ENCODE assay signal across 8 mouse cellular contexts in the genomic region with DNA sequence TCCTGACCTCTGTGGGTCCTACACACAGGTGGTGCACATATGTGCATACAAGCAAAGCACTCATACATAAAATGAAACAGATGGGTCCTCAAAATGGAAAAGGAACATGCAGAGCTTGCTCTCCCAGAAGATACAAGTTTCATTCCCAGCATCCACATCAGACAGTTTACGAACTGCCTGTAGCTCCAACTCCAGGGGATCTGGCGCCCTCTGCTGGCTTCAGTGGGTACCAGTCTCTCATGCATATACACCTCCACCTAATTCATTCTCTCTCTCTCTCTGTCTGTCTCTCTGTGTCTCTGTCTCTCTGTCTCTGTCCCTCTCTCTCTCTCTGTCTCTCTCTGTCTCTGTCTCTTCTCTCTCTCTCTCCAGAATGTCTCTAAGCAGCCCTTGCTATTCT. TPM values are rescaled to one million over a fixed set of nuclear protein-coding genes. Genes with fewer than 3 reads are reported as not detected.
DNase-seq lines count a peak whose midpoint lies in the region; ATAC-seq lines count a peak whose summit lies in the region.

No protein-coding gene starts in this region.

- no peaks in the 10 kb centered on the region for H3K27me3 ChIP-seq in midbrain, embryonic 10.5 days (ENCODE audit: low read depth, poor library complexity, severe bottlenecking)
- H3K27me3 ChIP-seq in midbrain, embryonic 15.5 days (replicated peaks): no peaks in the 10 kb centered on the region

- 47% methylated on average over 2 of the region's 2 CpGs for WGBS in midbrain, embryonic 10.5 days
- 25% methylated on average over 2 of the region's 2 CpGs for WGBS in midbrain, embryonic 15.5 days

- DNase-seq in frontal cortex, postnatal 36 days (ENCODE audit: low spot score in 2 of 2): peak; percentile 26 to 42
- DNase-seq in midbrain, embryonic 10.5 days (ENCODE audit: low spot score): peak; percentile 65
- DNase-seq in adipocyte (ENCODE audit: low spot score): peak; percentile 57
- DNase-seq in forelimb bud, embryonic 11.5 days (ENCODE audit: low read depth, low spot score): peak; percentile 57
- DNase-seq in lung, postnatal 4 days: peak; percentile 62 to 82
- DNase-seq in thymus, postnatal 0 days (ENCODE audit: low spot score): peak; percentile 75

- no peaks in the 10 kb centered on the region for H3K9me3 ChIP-seq in midbrain, embryonic 10.5 days (replicated peaks)
- H3K9me3 ChIP-seq in midbrain, embryonic 15.5 days: no peaks in the 10 kb centered on the region

- peaks cover 22% of the 10 kb centered on the region for H3K4me1 ChIP-seq in midbrain, embryonic 10.5 days
- H3K4me1 ChIP-seq in midbrain, embryonic 15.5 days: no peaks in the 10 kb centered on the region

- H3K27ac ChIP-seq in midbrain, embryonic 10.5 days (replicated peaks): no peak overlapping the region
- no peak overlapping the region for H3K27ac ChIP-seq in midbrain, embryonic 15.5 days

- H3K36me3 ChIP-seq in midbrain, embryonic 10.5 days: 0 out of 2 replicates have a peak, but pooled peaks cover under 1% of the 10 kb centered on the region
- no peaks in the 10 kb centered on the region for H3K36me3 ChIP-seq in midbrain, embryonic 15.5 days (replicated peaks)

- H3K9ac ChIP-seq in midbrain, embryonic 15.5 days: no peak overlapping the region

- no peak for ATAC-seq in frontal cortex, adult (ENCODE audit: low TSS enrichment)
- ATAC-seq in midbrain, embryonic 15.5 days (replicated peaks): no peak

- no peak overlapping the region for H3K4me3 ChIP-seq in midbrain, embryonic 10.5 days
- no peak overlapping the region for H3K4me3 ChIP-seq in midbrain, embryonic 15.5 days

- no peak overlapping the region for H3K4me2 ChIP-seq in midbrain, embryonic 15.5 days

RNA-seq across cellular contexts. Expression of a gene that starts 19.7 kb away (rescaled TPM):
- 31.4 and 33.8 TPM in 2 replicates for polyA plus RNA-seq in midbrain, embryonic 10.5 days (2016; fragmentation: Nextera tagmentation; extraction: Ambion mirVana)
- polyA plus RNA-seq in midbrain, embryonic 15.5 days (2015; fragmentation: Nextera tagmentation; extraction: Ambion mirVana): 22.0 and 22.4 TPM in 2 replicates
- polyA plus RNA-seq in thymus, postnatal 0 days (2015; fragmentation: Nextera tagmentation; extraction: Ambion mirVana): 28.0 and 30.8 TPM in 2 replicates

RNA-seq across cellular contexts. Expression of a gene that starts 22.4 kb away (rescaled TPM):
- polyA plus RNA-seq in midbrain, embryonic 10.5 days (2016; fragmentation: Nextera tagmentation; extraction: Ambion mirVana): 270 and 341 TPM in 2 replicates
- polyA plus RNA-seq in midbrain, embryonic 15.5 days (2015; fragmentation: Nextera tagmentation; extraction: Ambion mirVana): 74.0 and 87.8 TPM in 2 replicates
- polyA plus RNA-seq in thymus, postnatal 0 days (2015; fragmentation: Nextera tagmentation; extraction: Ambion mirVana): 1,113 and 1,146 TPM in 2 replicates

RNA-seq across cellular contexts. Expression of a gene that starts 45.2 kb away (rescaled TPM):
- polyA plus RNA-seq in midbrain, embryonic 10.5 days (2016; fragmentation: Nextera tagmentation; extraction: Ambion mirVana): 0.21 and 0.33 TPM in 2 replicates
- polyA plus RNA-seq in midbrain, embryonic 15.5 days (2015; fragmentation: Nextera tagmentation; extraction: Ambion mirVana): 0.44 and 0.77 TPM in 2 replicates
- 0.99 and 1.4 TPM in 2 replicates for polyA plus RNA-seq in thymus, postnatal 0 days (2015; fragmentation: Nextera tagmentation; extraction: Ambion mirVana)

RNA-seq across cellular contexts. Expression of a gene that starts 46.0 kb away (rescaled TPM):
- polyA plus RNA-seq in midbrain, embryonic 10.5 days (2016; fragmentation: Nextera tagmentation; extraction: Ambion mirVana): 0.15 and 0.20 TPM in 2 replicates
- 0.26 and 0.33 TPM in 2 replicates for polyA plus RNA-seq in midbrain, embryonic 15.5 days (2015; fragmentation: Nextera tagmentation; extraction: Ambion mirVana)
- polyA plus RNA-seq in thymus, postnatal 0 days (2015; fragmentation: Nextera tagmentation; extraction: Ambion mirVana): 0.46 and 0.53 TPM in 2 replicates
